Mouse (Mus musculus) ES-Bruce4 (cell line): Measurements from ENCODE around the gene Hoxd10. TPM values are rescaled to one million over a fixed set of nuclear protein-coding genes. Genes with fewer than 3 reads are reported as not detected.

ENCODE experiments used
- H3K27ac ChIP-seq: 2 replicates; pipeline ENCODE4 v1.5.1; 2012; ENCODE audit warnings: low read length, inconsistent platforms; ENCODE audit not compliant: insufficient read depth
- H3K27me3 ChIP-seq: 2 replicates; pipeline ENCODE4 v1.6.1; 2012; ENCODE audit warnings: mild to moderate bottlenecking, low read length, inconsistent platforms; ENCODE audit not compliant: control insufficient read depth, poor library complexity, insufficient read depth, severe bottlenecking
- H3K36me3 ChIP-seq: 2 replicates; pipeline ENCODE4 v1.6.1; 2012; ENCODE audit warnings: inconsistent platforms, mild to moderate bottlenecking, low read length, moderate library complexity; ENCODE audit not compliant: control insufficient read depth, poor library complexity, insufficient read depth, severe bottlenecking
- H3K4me1 ChIP-seq: one replicate; pipeline ENCODE4 v1.8.1; 2011; ENCODE audit warnings: low read length; ENCODE audit not compliant: control insufficient read depth, insufficient read depth
- H3K4me3 ChIP-seq: 2 replicates; pipeline ENCODE4 v1.5.1; 2011; ENCODE audit warnings: low read depth, mild to moderate bottlenecking, low read length
- H3K9ac ChIP-seq: 2 replicates; pipeline ENCODE4 v1.6.1; 2012; ENCODE audit warnings: low read depth, mild to moderate bottlenecking, inconsistent platforms; ENCODE audit not compliant: poor library complexity, severe bottlenecking
- H3K9me3 ChIP-seq: replicated peaks from 2 replicates; pipeline ENCODE4 v1.6.1; 2012; ENCODE audit warnings: mild to moderate bottlenecking, low read length, inconsistent platforms; ENCODE audit not compliant: control insufficient read depth, poor library complexity, insufficient read depth, severe bottlenecking
- CTCF ChIP-seq: IDR thresholded peaks from one replicate; pipeline ENCODE4 v1.8.1; 2011; ENCODE audit warnings: low read depth, low read length
- EP300 ChIP-seq: IDR thresholded peaks from 2 replicates; pipeline ENCODE4 v1.6.1; 2011; ENCODE audit warnings: low read depth, low read length; ENCODE audit not compliant: insufficient read depth
- POLR2A ChIP-seq: IDR thresholded peaks from one replicate; pipeline ENCODE4 v1.8.1; 2011; ENCODE audit warnings: low read length; ENCODE audit not compliant: insufficient read depth
- polyA plus RNA-seq: library from polyadenylated mRNA; stranded (reverse); fragments of >200 nt; gene quantifications from 2 replicates; pipeline ENCODE4 v1.2.4, GENCODE M21; 2011; ENCODE audit warnings: low read depth; ENCODE audit not compliant: missing spikeins, insufficient read depth, insufficient read length

Gene Hoxd10
- polyA plus RNA-seq, 1 experiment: not detected

DNA sequence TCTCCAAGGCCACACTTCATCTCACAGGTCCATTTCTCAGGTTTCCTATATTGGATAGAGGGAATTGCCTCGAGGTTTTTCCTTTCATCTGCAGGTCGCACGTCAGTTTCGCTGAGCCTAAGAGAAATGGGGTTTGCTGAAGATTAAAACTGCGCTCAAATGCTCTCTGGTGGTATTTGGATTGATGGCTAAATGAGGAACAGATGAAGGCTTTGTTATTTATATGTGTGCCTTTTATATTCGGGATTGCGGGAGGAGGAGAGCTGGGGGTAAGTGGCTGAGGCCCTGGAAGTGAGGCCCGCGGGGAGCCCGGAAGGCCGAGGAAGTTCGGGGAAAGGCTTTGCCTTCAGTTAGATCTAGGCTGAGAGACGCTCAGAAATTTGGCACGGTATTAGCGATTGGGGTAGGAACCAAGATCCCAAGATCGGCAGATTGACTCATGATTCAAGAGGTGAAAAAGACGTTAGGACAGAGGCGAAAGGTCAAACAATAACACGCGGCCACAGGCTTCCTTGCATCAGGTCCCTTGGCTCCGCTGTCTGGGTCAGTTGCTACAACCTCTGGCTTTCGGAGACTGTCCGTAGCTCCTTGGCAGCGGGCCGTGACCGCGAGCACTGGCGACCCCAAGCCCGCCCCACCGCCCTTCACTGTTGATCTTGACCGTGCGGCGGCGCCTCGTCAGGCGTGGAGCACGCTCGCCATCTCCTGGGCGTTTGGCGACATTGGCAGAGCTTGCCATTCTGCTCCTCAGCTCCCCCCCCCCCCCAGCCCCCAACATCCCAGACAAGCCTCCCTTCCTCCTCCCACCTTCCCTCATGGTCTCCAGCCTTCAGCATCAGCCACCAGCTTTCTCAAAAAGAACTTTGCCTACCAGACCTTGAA is 19.0 kb upstream of the Hoxd10 start:
- no peaks in the 10 kb centered on the region for H3K9me3 ChIP-seq
- no peaks in the 10 kb centered on the region for H3K36me3 ChIP-seq
- peaks cover 2% of the 10 kb centered on the region for H3K4me1 ChIP-seq
- peak overlapping the region; percentile 72 for H3K4me3 ChIP-seq
- H3K27me3 ChIP-seq: peaks cover 58% of the 10 kb centered on the region
- TF ChIP-seq CTCF (peak; percentile 74), EP300 (no peak)
- 0 out of 2 replicates have a peak overlapping the region, but pooled peaks have one; percentile 33 for H3K9ac ChIP-seq
- no peak overlapping the region for H3K27ac ChIP-seq

DNA sequence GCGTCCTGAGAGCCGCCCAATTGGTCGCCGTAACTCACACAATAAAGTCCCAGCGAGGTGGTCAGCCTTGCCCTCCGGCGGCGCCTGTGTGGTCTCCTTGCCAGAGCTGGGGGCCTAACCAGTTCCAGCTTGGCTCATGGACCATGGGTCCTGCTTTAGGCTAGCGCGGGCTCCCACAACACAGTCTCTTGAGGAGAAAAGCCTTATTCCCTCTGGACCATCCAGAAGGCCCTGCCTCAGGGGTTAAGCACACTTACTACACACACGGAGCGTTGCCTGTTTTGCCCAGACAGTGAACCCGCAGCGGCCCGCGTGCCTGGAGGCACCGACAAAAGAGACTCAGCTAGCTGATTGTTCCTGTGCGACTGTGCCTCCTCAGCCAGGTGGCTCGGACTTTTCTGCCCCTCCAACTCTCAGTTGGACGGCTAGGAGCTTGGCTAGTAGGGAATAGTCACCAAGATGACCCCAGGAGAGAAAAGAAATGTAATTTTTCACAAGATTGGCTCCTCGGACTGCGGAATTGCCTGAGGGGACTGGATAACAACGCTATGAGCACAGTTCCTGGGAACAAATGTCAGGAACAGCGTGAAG is 17.8 kb upstream of the Hoxd10 start:
- Histone ChIP-seq H3K4me1 (peaks cover 2% of the 10 kb centered on the region), H3K9me3 (no peaks in the 10 kb centered on the region), H3K27ac (no peak overlapping the region), H3K36me3 (no peaks in the 10 kb centered on the region), H3K4me3 (no peak overlapping the region), H3K27me3 (peaks cover 60% of the 10 kb centered on the region), H3K9ac (no peak overlapping the region)
- TF ChIP-seq POLR2A (no peak), EP300 (no peak), CTCF (no peak)

DNA sequence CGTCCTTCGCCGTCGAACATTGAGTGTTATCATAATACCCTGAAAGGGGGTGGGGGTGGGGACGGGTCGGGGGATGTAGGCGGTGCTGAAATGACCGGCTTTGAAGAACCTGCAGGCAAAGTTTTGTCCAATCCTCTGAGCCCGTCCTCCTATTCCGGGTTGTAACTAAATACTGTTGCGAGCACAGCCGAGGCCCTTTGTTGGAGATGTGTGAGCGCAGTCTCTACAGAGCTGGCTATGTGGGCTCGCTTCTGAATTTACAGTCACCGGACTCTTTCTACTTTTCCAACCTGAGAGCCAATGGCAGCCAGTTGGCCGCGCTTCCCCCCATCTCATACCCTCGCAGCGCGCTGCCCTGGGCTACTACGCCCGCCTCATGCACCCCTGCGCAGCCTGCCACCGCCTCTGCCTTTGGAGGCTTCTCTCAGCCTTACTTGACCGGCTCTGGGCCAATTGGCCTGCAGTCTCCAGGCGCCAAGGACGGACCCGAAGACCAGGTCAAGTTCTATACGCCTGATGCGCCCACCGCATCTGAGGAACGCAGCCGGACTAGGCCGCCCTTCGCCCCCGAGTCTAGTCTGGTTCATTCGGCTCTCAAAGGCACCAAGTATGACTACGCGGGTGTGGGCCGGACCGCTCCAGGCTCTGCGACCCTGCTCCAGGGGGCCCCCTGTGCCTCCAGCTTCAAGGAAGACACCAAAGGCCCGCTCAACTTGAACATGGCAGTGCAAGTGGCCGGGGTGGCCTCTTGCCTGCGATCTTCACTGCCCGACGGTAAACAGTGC is 16.7 kb upstream of the Hoxd10 start, which contains the start of gene Hoxd12:
Hoxd12 (plus strand) TSS at position 133 of the 785 bp plus-strand sequence.
- H3K36me3 ChIP-seq: no peaks in the 10 kb centered on the region
- H3K4me3 ChIP-seq: peak within 1 kb of the TSS; percentile 5; the same call in 1 of the 2 replicates
- TF ChIP-seq EP300 (no peak), CTCF (no peak), POLR2A (no peak)
- no peak within 1 kb of the TSS for H3K9ac ChIP-seq
- H3K4me1 ChIP-seq: peaks cover 2% of the 10 kb centered on the region
- no peak within 1 kb of the TSS for H3K27ac ChIP-seq
- H3K27me3 ChIP-seq: peaks cover 56% of the 10 kb centered on the region
- H3K9me3 ChIP-seq: no peaks in the 10 kb centered on the region

DNA sequence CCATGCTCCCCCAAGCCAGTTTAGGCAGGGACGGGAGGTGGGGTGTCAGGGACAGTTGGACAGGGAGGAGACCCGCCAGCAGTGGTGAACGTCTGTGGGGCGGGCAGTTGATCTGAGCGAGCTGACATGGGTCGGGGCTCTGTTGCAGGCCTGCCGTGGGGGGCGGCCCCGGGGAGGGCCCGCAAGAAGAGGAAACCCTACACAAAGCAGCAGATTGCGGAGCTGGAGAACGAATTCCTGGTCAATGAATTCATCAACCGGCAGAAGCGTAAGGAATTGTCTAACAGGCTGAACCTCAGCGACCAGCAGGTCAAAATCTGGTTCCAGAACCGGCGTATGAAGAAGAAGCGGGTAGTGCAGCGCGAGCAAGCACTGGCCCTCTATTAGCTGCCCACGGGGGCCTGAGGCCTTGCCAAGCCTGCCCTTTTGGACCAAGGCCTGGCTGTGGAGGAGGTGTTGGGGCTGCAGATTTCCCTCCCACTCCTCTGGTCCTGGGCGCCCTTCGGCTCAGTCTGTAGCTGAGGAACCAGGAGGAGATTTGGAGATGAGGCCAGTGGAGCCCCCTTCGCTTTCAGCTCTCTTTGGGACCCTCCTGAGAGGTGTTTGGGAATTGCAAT is 15.9 kb upstream of the Hoxd10 start:
- Histone ChIP-seq H3K27ac (no peak overlapping the region), H3K9ac (no peak overlapping the region), H3K9me3 (no peaks in the 10 kb centered on the region), H3K4me3 (0 out of 2 replicates have a peak overlapping the region, but pooled peaks have one; percentile 5), H3K36me3 (no peaks in the 10 kb centered on the region), H3K4me1 (peaks cover 2% of the 10 kb centered on the region), H3K27me3 (peaks cover 61% of the 10 kb centered on the region)
- TF ChIP-seq POLR2A (no peak), EP300 (no peak), CTCF (no peak)

DNA sequence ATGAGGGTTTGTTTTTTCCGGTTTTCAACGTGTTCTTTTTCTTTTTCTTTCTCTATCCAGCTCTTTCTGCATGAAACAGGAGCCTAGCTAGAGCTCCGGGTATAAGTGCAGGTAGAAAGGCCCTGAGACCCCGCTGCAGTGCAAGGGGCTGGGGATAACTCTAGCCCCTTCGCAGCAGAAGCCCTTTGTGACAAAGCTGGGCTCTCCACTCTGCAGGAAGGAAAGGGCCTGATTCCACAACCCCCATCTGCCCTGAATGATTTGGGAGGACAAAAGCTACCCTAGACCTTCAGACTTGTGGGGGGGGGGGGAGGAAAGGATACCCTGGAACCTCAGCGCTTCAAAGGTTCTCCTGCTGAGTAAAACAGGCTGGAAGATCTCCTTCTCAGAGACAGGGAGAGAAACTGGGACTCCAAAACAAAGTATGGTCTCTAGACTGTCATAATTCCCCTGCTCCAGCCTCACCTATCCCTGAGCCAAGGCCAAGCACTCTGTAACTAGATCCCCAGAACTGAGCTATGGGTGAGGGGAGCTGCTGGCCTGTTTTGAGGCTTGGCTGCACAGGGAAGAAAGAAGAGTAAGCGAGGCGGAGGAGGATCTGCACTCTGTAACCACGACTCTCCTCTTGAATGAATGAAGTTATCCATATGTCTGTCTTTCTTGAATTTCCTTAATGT is 15.2 kb upstream of the Hoxd10 start:
- TF ChIP-seq POLR2A (no peak), CTCF (no peak), EP300 (no peak)
- Histone ChIP-seq H3K27ac (no peak overlapping the region), H3K4me3 (no peak overlapping the region), H3K4me1 (peaks cover 2% of the 10 kb centered on the region), H3K36me3 (no peaks in the 10 kb centered on the region), H3K9me3 (no peaks in the 10 kb centered on the region), H3K9ac (no peak overlapping the region), H3K27me3 (peaks cover 63% of the 10 kb centered on the region)
